Mouse (Mus musculus) adipocyte (in vitro differentiated cells): ENCODE measurements at regions not wholly inside any gene's neighbourhood (a gene's known extent, or its start where the extent isn't known, plus 50 kb on each side); places are given as distances from the start of the nearest gene placed in this dataset.

Experiments used
- DNase-seq: peaks from one replicate; pipeline ENCODE4 v3.0.0-alpha.2; 2016; ENCODE audit warnings: low spot score

GRCm38 (mm10) chr5:83533901-83534300, 178.9 kb upstream of the Tecrl start:
- DNase-seq = no peak

GRCm38 (mm10) chr5:83518661-83519060, 163.7 kb upstream of the Tecrl start:
- peak; percentile 12 for DNase-seq

- peak; percentile 59 for DNase-seq
Measured at GRCm38 (mm10) chr5:83484135-83484534, 129.1 kb upstream of the Tecrl start.

- DNase-seq = peak; percentile 65
Measured at GRCm38 (mm10) chr5:83440259-83440658, 85.3 kb upstream of the Tecrl start.

GRCm38 (mm10) chr5:83436510-83436909, 81.5 kb upstream of the Tecrl start:
- no peak for DNase-seq

GRCm38 (mm10) chr5:83421708-83422107, 66.7 kb upstream of the Tecrl start:
- DNase-seq = no peak

- no peak for DNase-seq
Measured at GRCm38 (mm10) chr5:83410221-83410620, 55.2 kb upstream of the Tecrl start.

DNA sequence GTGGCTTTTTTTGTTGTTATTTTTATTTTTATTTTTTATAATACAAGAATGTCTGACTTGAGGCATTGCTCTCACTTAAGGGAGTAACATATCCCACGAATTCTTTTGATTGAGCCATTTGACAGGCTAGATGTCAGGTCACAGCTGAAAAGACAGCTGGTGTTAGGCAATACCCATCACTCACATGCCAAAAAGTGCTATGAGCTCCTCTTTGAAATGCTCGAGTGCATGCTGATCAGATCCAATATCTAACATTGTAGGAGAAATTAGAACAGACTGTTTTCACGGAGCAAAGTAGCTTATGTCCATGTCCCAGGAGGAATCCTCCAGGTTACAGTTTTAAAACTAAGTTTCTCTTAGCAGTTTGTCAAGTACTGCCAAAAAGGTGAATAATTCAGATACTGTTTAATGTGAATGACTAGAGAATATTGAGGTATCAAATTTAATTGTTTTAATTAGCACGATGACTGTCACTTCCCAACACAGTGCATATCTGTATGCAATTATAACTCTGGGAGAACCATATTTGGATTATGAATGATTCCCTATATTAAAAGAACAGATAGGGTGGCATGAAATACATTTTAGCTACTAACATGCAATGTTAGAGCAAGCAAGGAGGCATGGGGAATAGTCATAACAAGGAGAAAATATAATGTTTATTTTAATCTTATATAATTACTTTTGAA, 50.4 kb upstream of the Tecrl start:
- DNase-seq = no peak
